Mouse (Mus musculus) forebrain, embryonic 15.5 days (tissue): Measurements from ENCODE around the gene Mcu. TPM values are rescaled to one million over a fixed set of nuclear protein-coding genes. Genes with fewer than 3 reads are reported as not detected.

Source experiments
- ATAC-seq: fragments of 200-750 bp; cut with Nextera tagmentation; replicated peaks from 2 replicates; pipeline ENCODE4 v1.8.0; 2017; ENCODE audit warnings: mild to moderate bottlenecking, moderate TSS enrichment, moderate library complexity
- H3K27ac ChIP-seq: fragments of 300-500 bp; sonication (generic); replicated peaks from 2 replicates; pipeline ENCODE4 v1.5.1; 2015; ENCODE audit warnings: mild to moderate bottlenecking, inconsistent platforms
- H3K27me3 ChIP-seq: fragments of 300-500 bp; sonication (generic); 2 replicates; pipeline ENCODE4 v1.6.1; 2015; ENCODE audit warnings: inconsistent platforms
- H3K36me3 ChIP-seq: fragments of 300-500 bp; sonication (generic); 2 replicates; pipeline ENCODE4 v1.6.1; 2015; ENCODE audit warnings: mild to moderate bottlenecking, inconsistent platforms
- H3K4me1 ChIP-seq: fragments of 300-500 bp; sonication (generic); 2 replicates; pipeline ENCODE4 v1.6.1; 2015; ENCODE audit warnings: inconsistent platforms
- H3K4me2 ChIP-seq: fragments of 300-500 bp; sonication (generic); replicated peaks from 2 replicates; pipeline ENCODE4 v1.6.1; 2015; ENCODE audit warnings: mild to moderate bottlenecking, inconsistent platforms
- H3K4me3 ChIP-seq: fragments of 300-500 bp; sonication (generic); 2 replicates; pipeline ENCODE4 v1.5.1; 2015; ENCODE audit warnings: mild to moderate bottlenecking, inconsistent platforms
- H3K9ac ChIP-seq: fragments of 300-500 bp; sonication (generic); replicated peaks from 2 replicates; pipeline ENCODE4 v1.6.1; 2015; ENCODE audit warnings: mild to moderate bottlenecking, inconsistent platforms
- H3K9me3 ChIP-seq: fragments of 300-500 bp; sonication (generic); 2 replicates; pipeline ENCODE4 v1.6.1; 2016; ENCODE audit warnings: inconsistent platforms
- WGBS: fragments of 180-500 bp; shearing (Covaris S2); methylation state at CpG from one replicate; pipeline ENCODE4 v1.1.7; 2015; ENCODE audit warnings: mixed read lengths; 5-methylcytosine and 5-hydroxymethylcytosine counted together
- polyA plus RNA-seq: library from polyadenylated mRNA; unstranded; fragments of >200 nt; fragmentation: Nextera tagmentation; extraction: Ambion mirVana; gene quantifications from 2 replicates; pipeline ENCODE4 v1.2.1, GENCODE M21; 2015

Gene Mcu
- polyA plus RNA-seq, 1 experiment from 2014 or later, result 22.8 TPM

GRCm38 (mm10) chr10:59565995-59566410 is 50.5 kb downstream of the Mcu start:
- ATAC-seq, result no peak
- no peak overlapping the region for H3K27ac ChIP-seq
- peaks cover 15% of the 10 kb centered on the region; the same call in 1 of the 2 replicates for H3K4me1 ChIP-seq
- H3K4me3 ChIP-seq, result no peak overlapping the region
- no peak overlapping the region for H3K4me2 ChIP-seq
- H3K27me3 ChIP-seq, result no peaks in the 10 kb centered on the region
- no peak overlapping the region for H3K9ac ChIP-seq
- H3K9me3 ChIP-seq, result no peaks in the 10 kb centered on the region
- WGBS, result 77% methylated on average over 2 of the region's 2 CpGs
- H3K36me3 ChIP-seq, result no peaks in the 10 kb centered on the region

- H3K9me3 ChIP-seq, result no peaks in the 10 kb centered on the region
- H3K27ac ChIP-seq, result no peak overlapping the region
- peaks cover 15% of the 10 kb centered on the region; the same call in 1 of the 2 replicates for H3K4me1 ChIP-seq
- 86% methylated on average over 5 of the region's 5 CpGs for WGBS
- no peaks in the 10 kb centered on the region for H3K27me3 ChIP-seq
- H3K4me2 ChIP-seq, result no peak overlapping the region
- H3K36me3 ChIP-seq, result no peaks in the 10 kb centered on the region
- no peak overlapping the region for H3K9ac ChIP-seq
- ATAC-seq, result no peak
- no peak overlapping the region for H3K4me3 ChIP-seq
Observed at GRCm38 (mm10) chr10:59564551-59564950, 51.9 kb downstream of the Mcu start.

- Histone ChIP-seq H3K9me3 (no peaks in the 10 kb centered on the region), H3K9ac (no peak overlapping the region), H3K36me3 (no peaks in the 10 kb centered on the region), H3K27me3 (no peaks in the 10 kb centered on the region), H3K4me2 (no peak overlapping the region), H3K4me3 (no peak overlapping the region), H3K4me1 (peaks cover 6% of the 10 kb centered on the region; the same call in 1 of the 2 replicates), H3K27ac (no peak overlapping the region)
- 83% methylated on average over 4 of the region's 4 CpGs for WGBS
- no peak for ATAC-seq
Observed at GRCm38 (mm10) chr10:59562511-59562910, 54.0 kb downstream of the Mcu start.

- H3K27ac ChIP-seq, result no peak overlapping the region
- no peak overlapping the region for H3K4me3 ChIP-seq
- no peaks in the 10 kb centered on the region for H3K36me3 ChIP-seq
- no peak overlapping the region for H3K9ac ChIP-seq
- H3K4me2 ChIP-seq, result no peak overlapping the region
- H3K4me1 ChIP-seq, result peaks cover 4% of the 10 kb centered on the region; the same call in 1 of the 2 replicates
- no peaks in the 10 kb centered on the region for H3K27me3 ChIP-seq
- H3K9me3 ChIP-seq, result no peaks in the 10 kb centered on the region
- ATAC-seq, result no peak
- 80% methylated on average over 5 of the region's 5 CpGs for WGBS
Observed at GRCm38 (mm10) chr10:59560126-59560525, 56.4 kb downstream of the Mcu start.

GRCm38 (mm10) chr10:59558602-59559001 is 57.9 kb downstream of the Mcu start:
- H3K36me3 ChIP-seq, result no peaks in the 10 kb centered on the region
- no peak overlapping the region for H3K27ac ChIP-seq
- 73% methylated on average over 4 of the region's 4 CpGs for WGBS
- H3K9me3 ChIP-seq, result no peaks in the 10 kb centered on the region
- H3K4me3 ChIP-seq, result no peak overlapping the region
- H3K9ac ChIP-seq, result no peak overlapping the region
- H3K27me3 ChIP-seq, result no peaks in the 10 kb centered on the region
- peaks cover 4% of the 10 kb centered on the region; the same call in 1 of the 2 replicates for H3K4me1 ChIP-seq
- no peak overlapping the region for H3K4me2 ChIP-seq
- ATAC-seq, result no peak

GRCm38 (mm10) chr10:59558164-59558563 is 58.3 kb downstream of the Mcu start:
- WGBS, result 88% methylated on average over 5 of the region's 5 CpGs
- no peak overlapping the region for H3K27ac ChIP-seq
- ATAC-seq, result no peak
- H3K9ac ChIP-seq, result no peak overlapping the region
- no peak overlapping the region for H3K4me3 ChIP-seq
- no peaks in the 10 kb centered on the region for H3K36me3 ChIP-seq
- 0 out of 2 replicates have a peak, but pooled peaks cover under 1% of the 10 kb centered on the region for H3K4me1 ChIP-seq
- no peaks in the 10 kb centered on the region for H3K27me3 ChIP-seq
- H3K4me2 ChIP-seq, result no peak overlapping the region
- no peaks in the 10 kb centered on the region for H3K9me3 ChIP-seq

- H3K9ac ChIP-seq, result no peak overlapping the region
- no peak for ATAC-seq
- H3K4me3 ChIP-seq, result no peak overlapping the region
- 0 out of 2 replicates have a peak, but pooled peaks cover 2% of the 10 kb centered on the region for H3K4me1 ChIP-seq
- no peaks in the 10 kb centered on the region for H3K27me3 ChIP-seq
- H3K27ac ChIP-seq, result no peak overlapping the region
- no peaks in the 10 kb centered on the region for H3K9me3 ChIP-seq
- H3K36me3 ChIP-seq, result no peaks in the 10 kb centered on the region
- 42% methylated on average over 5 of the region's 5 CpGs for WGBS
- no peak overlapping the region for H3K4me2 ChIP-seq
Observed at GRCm38 (mm10) chr10:59556541-59556940, 60.0 kb downstream of the Mcu start.

GRCm38 (mm10) chr10:59554243-59554642 is 62.2 kb downstream of the Mcu start:
- 0 out of 2 replicates have a peak, but pooled peaks cover 2% of the 10 kb centered on the region for H3K4me1 ChIP-seq
- no peak overlapping the region for H3K4me2 ChIP-seq
- H3K4me3 ChIP-seq, result no peak overlapping the region
- H3K27ac ChIP-seq, result no peak overlapping the region
- no peak overlapping the region for H3K9ac ChIP-seq
- no peak for ATAC-seq
- no peaks in the 10 kb centered on the region for H3K9me3 ChIP-seq
- 100% methylated on average over 1 of the region's 1 CpGs for WGBS
- H3K27me3 ChIP-seq, result no peaks in the 10 kb centered on the region
- H3K36me3 ChIP-seq, result no peaks in the 10 kb centered on the region

- Histone ChIP-seq H3K27me3 (no peaks in the 10 kb centered on the region), H3K4me3 (no peak overlapping the region), H3K9ac (no peak overlapping the region), H3K4me2 (no peak overlapping the region), H3K36me3 (no peaks in the 10 kb centered on the region), H3K9me3 (no peaks in the 10 kb centered on the region), H3K27ac (no peak overlapping the region), H3K4me1 (peaks cover 10% of the 10 kb centered on the region)
- 45% methylated on average over 1 of the region's 1 CpGs for WGBS
- ATAC-seq, result no peak
Observed at GRCm38 (mm10) chr10:59552456-59552855, 64.0 kb downstream of the Mcu start.

- Histone ChIP-seq H3K4me1 (peaks cover 12% of the 10 kb centered on the region), H3K9ac (no peak overlapping the region), H3K27me3 (no peaks in the 10 kb centered on the region), H3K9me3 (no peaks in the 10 kb centered on the region), H3K27ac (no peak overlapping the region), H3K36me3 (no peaks in the 10 kb centered on the region; the same call in 1 of the 2 replicates), H3K4me2 (no peak overlapping the region), H3K4me3 (no peak overlapping the region)
- no peak for ATAC-seq
- WGBS, result 79% methylated on average over 10 of the region's 11 CpGs
Observed at GRCm38 (mm10) chr10:59548768-59549333, 67.6 kb downstream of the Mcu start.

GRCm38 (mm10) chr10:59548211-59548610 is 68.3 kb downstream of the Mcu start:
- H3K27me3 ChIP-seq, result no peaks in the 10 kb centered on the region
- no peak for ATAC-seq
- WGBS, result 41% methylated on average over 6 of the region's 6 CpGs
- H3K4me2 ChIP-seq, result no peak overlapping the region
- no peaks in the 10 kb centered on the region for H3K9me3 ChIP-seq
- no peak overlapping the region for H3K4me3 ChIP-seq
- H3K4me1 ChIP-seq, result peaks cover 12% of the 10 kb centered on the region
- H3K9ac ChIP-seq, result no peak overlapping the region
- H3K27ac ChIP-seq, result no peak overlapping the region
- H3K36me3 ChIP-seq, result no peaks in the 10 kb centered on the region; the same call in 1 of the 2 replicates

GRCm38 (mm10) chr10:59547426-59547825 is 69.1 kb downstream of the Mcu start:
- H3K9me3 ChIP-seq, result no peaks in the 10 kb centered on the region
- peaks cover 12% of the 10 kb centered on the region for H3K4me1 ChIP-seq
- H3K9ac ChIP-seq, result no peak overlapping the region
- no peaks in the 10 kb centered on the region; the same call in 1 of the 2 replicates for H3K36me3 ChIP-seq
- H3K27ac ChIP-seq, result no peak overlapping the region
- no peak overlapping the region for H3K4me3 ChIP-seq
- H3K27me3 ChIP-seq, result no peaks in the 10 kb centered on the region
- H3K4me2 ChIP-seq, result no peak overlapping the region
- 16% methylated on average over 7 of the region's 7 CpGs for WGBS
- ATAC-seq, result no peak

GRCm38 (mm10) chr10:59545169-59545568 is 71.3 kb downstream of the Mcu start:
- ATAC-seq, result no peak
- Histone ChIP-seq H3K4me1 (peaks cover 9% of the 10 kb centered on the region), H3K4me3 (no peak overlapping the region), H3K9me3 (no peaks in the 10 kb centered on the region), H3K4me2 (no peak overlapping the region), H3K36me3 (no peaks in the 10 kb centered on the region; the same call in 1 of the 2 replicates), H3K27ac (no peak overlapping the region), H3K9ac (no peak overlapping the region), H3K27me3 (no peaks in the 10 kb centered on the region)
- WGBS, result 91% methylated on average over 7 of the region's 7 CpGs
